Mouse (Mus musculus) brown adipose tissue, adult 24 weeks (tissue): ENCODE data around the gene Mei1. TPM values are rescaled to one million over a fixed set of nuclear protein-coding genes. Genes with fewer than 3 reads are reported as not detected.

Source experiments
- H3K27ac ChIP-seq: fragments of 200-500 bp; replicated peaks from 2 replicates; pipeline ENCODE4 v1.5.1; 2012; ENCODE audit warnings: low read depth, mild to moderate bottlenecking, low read length
- H3K4me1 ChIP-seq: fragments of 200-500 bp; 2 replicates; pipeline ENCODE4 v1.6.1; 2012; ENCODE audit warnings: low read length, mixed read lengths; ENCODE audit not compliant: control insufficient read depth, insufficient read depth, insufficient read length
- H3K4me3 ChIP-seq: fragments of 200-500 bp; 2 replicates; pipeline ENCODE4 v1.5.1; 2012; ENCODE audit warnings: low read depth, mild to moderate bottlenecking, low read length, moderate library complexity; ENCODE audit not compliant: insufficient read depth
- polyA plus RNA-seq: library from polyadenylated mRNA; stranded (reverse); fragments of >200 nt; gene quantifications from 2 replicates; pipeline ENCODE4 v1.2.4, GENCODE M21; 2012; ENCODE audit not compliant: missing spikeins, insufficient read depth, insufficient read length

Mei1 gene
- polyA plus RNA-seq, 1 experiment = not detected

GRCm38 (mm10) chr15:82169671-82170070 lies 99.9 kb downstream of the Mei1 start:
- no peak overlapping the region for H3K27ac ChIP-seq
- H3K4me3 ChIP-seq = no peak overlapping the region
- H3K4me1 ChIP-seq = peaks cover 3% of the 10 kb centered on the region

- H3K27ac ChIP-seq = no peak overlapping the region
- H3K4me3 ChIP-seq = no peak overlapping the region
- H3K4me1 ChIP-seq = peaks cover 3% of the 10 kb centered on the region
These were observed 100.9 kb downstream of the Mei1 start for GRCm38 (mm10) chr15:82170437-82171377.

DNA sequence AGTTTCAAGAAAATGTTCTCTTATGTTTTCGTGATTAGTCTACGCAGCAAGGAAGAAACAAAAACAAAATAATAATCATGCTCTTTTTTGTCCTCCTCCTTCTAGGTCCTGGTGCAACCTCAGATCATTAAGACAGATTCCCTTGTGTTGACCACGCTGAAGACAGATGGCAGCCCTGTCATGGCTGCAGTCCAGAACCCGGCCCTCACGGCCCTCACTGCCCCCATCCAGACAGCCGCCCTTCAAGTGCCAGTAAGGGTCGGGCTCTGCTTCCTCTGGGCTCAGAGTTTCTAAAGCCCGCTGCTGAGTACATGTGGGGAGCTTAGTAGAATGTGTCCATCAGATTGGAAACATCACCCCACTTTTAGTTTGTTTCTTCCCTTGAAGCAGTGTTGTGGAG lies 102.9 kb downstream of the Mei1 start:
- H3K27ac ChIP-seq = no peak overlapping the region
- no peaks in the 10 kb centered on the region for H3K4me1 ChIP-seq
- H3K4me3 ChIP-seq = no peak overlapping the region

DNA sequence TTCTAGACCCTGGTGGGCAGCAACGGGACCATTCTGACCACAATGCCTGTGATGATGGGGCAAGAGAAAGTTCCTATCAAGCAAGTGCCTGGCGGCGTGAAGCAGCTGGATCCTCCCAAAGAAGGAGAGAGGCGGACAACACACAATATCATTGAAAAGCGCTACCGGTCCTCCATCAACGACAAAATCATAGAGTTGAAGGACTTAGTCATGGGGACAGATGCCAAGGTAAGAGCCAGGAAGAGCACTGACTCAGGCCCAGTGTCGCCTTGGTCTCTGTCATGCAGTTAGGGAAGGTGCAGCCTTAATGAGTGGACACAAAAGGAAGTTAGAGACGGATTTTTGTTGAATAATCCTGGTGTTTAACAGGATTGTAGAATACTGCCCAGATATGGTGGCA lies 105.3 kb downstream of the Mei1 start:
- Histone ChIP-seq H3K27ac (no peak overlapping the region), H3K4me3 (no peak overlapping the region), H3K4me1 (no peaks in the 10 kb centered on the region)

Other genes with a start within 250 kb of the Mei1 start
- gene Tob2, start 211.2 kb upstream of the Mei1 start, polyA plus RNA-seq = 79.0 and 87.4 TPM in 2 replicates
- 42.4 and 46.3 TPM in 2 replicates for gene Phf5a, start 198.1 kb upstream of the Mei1 start, polyA plus RNA-seq
- gene Aco2, start 197.7 kb upstream of the Mei1 start, polyA plus RNA-seq = 3,633 and 4,102 TPM in 2 replicates
- 2.8 and 13.2 TPM in 2 replicates for gene Polr3h, start 143.8 kb upstream of the Mei1 start, polyA plus RNA-seq
- not detected in 2 replicates for gene Csdc2, start 133.2 kb upstream of the Mei1 start, polyA plus RNA-seq
- 86.8 and 130 TPM in 2 replicates for gene Pmm1, start 109.1 kb upstream of the Mei1 start, polyA plus RNA-seq
- not detected in 2 replicates for gene 1700029P11Rik, start 89.5 kb upstream of the Mei1 start, polyA plus RNA-seq
- gene Xrcc6, start 82.2 kb upstream of the Mei1 start, polyA plus RNA-seq = 119 and 145 TPM in 2 replicates
- 5.1 and 9.2 TPM in 2 replicates for gene Desi1, start 36.1 kb upstream of the Mei1 start, polyA plus RNA-seq
- gene Snu13, start 22.4 kb upstream of the Mei1 start, polyA plus RNA-seq = 88.5 and 124 TPM in 2 replicates
- not detected in 2 replicates for gene 4930407I10Rik, start 10.8 kb upstream of the Mei1 start, polyA plus RNA-seq
- 3.6 and 4.3 TPM in 2 replicates for gene Ccdc134, start 57.9 kb downstream of the Mei1 start, polyA plus RNA-seq
- gene Srebf2, start 77.2 kb downstream of the Mei1 start, polyA plus RNA-seq = 24.3 and 25.3 TPM in 2 replicates
- gene Shisa8, start 142.8 kb downstream of the Mei1 start, polyA plus RNA-seq = not detected in 2 replicates
- not detected in 2 replicates for gene Tnfrsf13c, start 154.4 kb downstream of the Mei1 start, polyA plus RNA-seq
- gene Cenpm, start 174.8 kb downstream of the Mei1 start, polyA plus RNA-seq = not detected in 2 replicates
- gene 1500009C09Rik, start 182.4 kb downstream of the Mei1 start, polyA plus RNA-seq = not detected in 2 replicates
- gene Sept3, start 204.9 kb downstream of the Mei1 start, polyA plus RNA-seq = 0.28 TPM in 1 of 2 replicates, not detected in the other
- gene Wbp2nl, start 229.0 kb downstream of the Mei1 start, polyA plus RNA-seq = not detected in 2 replicates